Mouse (Mus musculus): ENCODE data around the gene Fam53b.

Fam53b gene

GRCm38 (mm10) chr7:132712044-132712708 lies 101.5 kb downstream of the Fam53b start:
- no peak for DNase-seq (ENCODE audit: low spot score in 2 of 2)

- DNase-seq (ENCODE audit: low spot score in 2 of 2) = no peak
Observed at GRCm38 (mm10) chr7:132711579-132711978, 102.1 kb downstream of the Fam53b start.

GRCm38 (mm10) chr7:132705130-132705529 lies 108.6 kb downstream of the Fam53b start:
- no peak for DNase-seq (ENCODE audit: low spot score in 2 of 2)

GRCm38 (mm10) chr7:132704310-132704875 lies 109.3 kb downstream of the Fam53b start:
- no peak for DNase-seq (ENCODE audit: low spot score in 2 of 2)

- DNase-seq (ENCODE audit: low spot score in 2 of 2) = no peak
Observed at GRCm38 (mm10) chr7:132703515-132704309, 110.0 kb downstream of the Fam53b start.

GRCm38 (mm10) chr7:132702492-132703070 lies 111.1 kb downstream of the Fam53b start:
- no peak for DNase-seq (ENCODE audit: low spot score in 2 of 2)

GRCm38 (mm10) chr7:132702024-132702423 lies 111.7 kb downstream of the Fam53b start:
- DNase-seq (ENCODE audit: low spot score in 2 of 2) = no peak

GRCm38 (mm10) chr7:132701412-132701811 lies 112.3 kb downstream of the Fam53b start:
- no peak for DNase-seq (ENCODE audit: low spot score in 2 of 2)

GRCm38 (mm10) chr7:132700107-132700506 lies 113.6 kb downstream of the Fam53b start:
- no peak for DNase-seq (ENCODE audit: low spot score in 2 of 2)

- no peak for DNase-seq (ENCODE audit: low spot score in 2 of 2)
Observed at GRCm38 (mm10) chr7:132699639-132700038, 114.0 kb downstream of the Fam53b start.

- no peak for DNase-seq (ENCODE audit: low spot score in 2 of 2)
Observed at GRCm38 (mm10) chr7:132699165-132699564, 114.5 kb downstream of the Fam53b start.

GRCm38 (mm10) chr7:132698737-132699136 lies 114.9 kb downstream of the Fam53b start:
- no peak for DNase-seq (ENCODE audit: low spot score in 2 of 2)

- no peak for DNase-seq (ENCODE audit: low spot score in 2 of 2)
Observed at GRCm38 (mm10) chr7:132697258-132697796, 116.4 kb downstream of the Fam53b start.

- DNase-seq (ENCODE audit: low spot score in 2 of 2) = no peak
Observed at GRCm38 (mm10) chr7:132693561-132693960, 120.1 kb downstream of the Fam53b start.

GRCm38 (mm10) chr7:132692719-132693118 lies 121.0 kb downstream of the Fam53b start:
- no peak for DNase-seq (ENCODE audit: low spot score in 2 of 2)

- no peak for DNase-seq (ENCODE audit: low spot score in 2 of 2)
Observed at GRCm38 (mm10) chr7:132690716-132691472, 122.8 kb downstream of the Fam53b start.

GRCm38 (mm10) chr7:132689722-132690121 lies 124.0 kb downstream of the Fam53b start:
- DNase-seq (ENCODE audit: low spot score in 2 of 2) = no peak

GRCm38 (mm10) chr7:132688721-132689120 lies 125.0 kb downstream of the Fam53b start:
- DNase-seq (ENCODE audit: low spot score in 2 of 2) = no peak

GRCm38 (mm10) chr7:132687897-132688296 lies 125.8 kb downstream of the Fam53b start:
- DNase-seq (ENCODE audit: low spot score in 2 of 2) = no peak

- DNase-seq (ENCODE audit: low spot score in 2 of 2) = no peak
Observed at GRCm38 (mm10) chr7:132686515-132686914, 127.2 kb downstream of the Fam53b start.

GRCm38 (mm10) chr7:132683923-132684322 lies 129.8 kb downstream of the Fam53b start:
- no peak for DNase-seq (ENCODE audit: low spot score in 2 of 2)

Measured in cerebellum, postnatal 4 days (tissue).